Mouse (Mus musculus): ENCODE measurements around the gene Rab11fip4. TPM values are rescaled to one million over a fixed set of nuclear protein-coding genes. Genes with fewer than 3 reads are reported as not detected.

The Rab11fip4 gene
- total and polyA plus RNA-seq, 2 experiments from 2014 or later: not detected

DNA sequence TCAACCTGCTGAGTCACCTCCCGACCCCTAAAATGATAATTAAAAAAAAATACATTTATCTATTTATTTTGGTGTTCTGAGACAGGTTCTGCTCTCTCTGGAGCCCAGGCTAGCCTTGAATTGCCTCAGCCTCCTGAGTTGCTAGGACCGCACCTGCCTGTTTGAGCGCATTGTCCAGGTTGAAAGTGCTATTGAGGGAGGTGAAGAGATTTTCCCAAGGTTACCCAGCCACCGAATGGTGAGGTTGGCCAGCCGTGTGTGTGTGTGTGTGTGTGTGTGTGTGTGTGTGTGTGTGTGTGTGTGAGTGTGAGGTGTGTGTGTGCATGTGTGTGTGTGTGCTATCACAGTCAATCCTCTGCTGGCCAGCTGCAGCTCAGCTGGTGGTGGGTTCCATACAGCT is 55.0 kb downstream of the Rab11fip4 start:
- Histone ChIP-seq H3K27me3 (ENCODE audit: control insufficient read depth, insufficient read depth, low read length) (peaks cover 8% of the 10 kb centered on the region; the same call in 1 of the 2 replicates), H3K27ac (ENCODE audit: low read depth) (no peak overlapping the region), H3K4me2 (ENCODE audit: low read depth, low read length) (no peak overlapping the region), H3K9ac (replicated peaks; ENCODE audit: low read depth, low read length) (no peak overlapping the region), H3K36me3 (replicated peaks; ENCODE audit: control insufficient read depth, insufficient read depth, low read length) (no peaks in the 10 kb centered on the region), H3K4me1 (ENCODE audit: control insufficient read depth, insufficient read depth) (peaks cover 22% of the 10 kb centered on the region), H3K9me3 (replicated peaks; ENCODE audit: control insufficient read depth, low read length) (no peaks in the 10 kb centered on the region), H3K4me3 (ENCODE audit: low read depth, low read length) (no peak overlapping the region)
- ATAC-seq (ENCODE audit: insufficient read depth, low read depth): no peak
- 79% methylated on average over 5 of the region's 5 CpGs for WGBS
- no peak for DNase-seq (ENCODE audit: low spot score)
- TF ChIP-seq EP300 (IDR thresholded peaks at IDR 0.05; ENCODE audit: low read depth) (no peak), CTCF (IDR thresholded peaks at IDR 0.05; ENCODE audit: low read depth) (no peak)

DNA sequence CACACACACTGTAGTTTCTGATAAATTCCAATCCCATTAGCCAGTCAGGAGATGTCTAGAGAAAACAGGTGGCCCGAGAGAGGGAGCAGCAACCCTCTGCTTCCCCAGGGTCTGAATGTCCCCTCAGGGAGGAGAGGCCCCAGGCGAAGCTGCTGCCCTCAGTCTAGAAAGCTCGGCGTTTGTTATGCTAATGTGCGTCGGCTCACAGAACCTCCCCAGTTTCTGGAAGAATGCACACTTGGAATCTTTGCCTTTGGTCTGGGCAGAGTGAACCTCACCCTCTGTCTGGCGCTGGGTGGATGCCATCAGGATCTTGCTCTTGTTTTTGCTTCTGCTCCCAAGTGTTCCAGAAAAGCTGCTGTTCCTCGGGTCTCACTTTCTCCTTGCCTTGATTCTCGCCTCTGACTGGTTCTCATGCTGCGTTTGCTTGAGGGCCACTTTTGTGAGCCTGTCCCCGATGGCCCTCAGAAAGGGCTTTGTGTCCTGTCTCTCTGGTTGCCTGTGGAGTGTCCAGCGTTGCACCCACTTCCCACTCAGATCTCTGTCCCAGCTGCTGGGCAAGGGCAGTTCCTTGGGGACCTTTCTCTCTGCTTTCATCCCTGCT is 55.6 kb downstream of the Rab11fip4 start:
- H3K4me3 ChIP-seq (ENCODE audit: low read depth, low read length): no peak overlapping the region
- H3K27ac ChIP-seq (ENCODE audit: low read depth): no peak overlapping the region
- TF ChIP-seq CTCF (IDR thresholded peaks at IDR 0.05; ENCODE audit: low read depth) (no peak), EP300 (IDR thresholded peaks at IDR 0.05; ENCODE audit: low read depth) (no peak)
- no peak overlapping the region for H3K9ac ChIP-seq (replicated peaks; ENCODE audit: low read depth, low read length)
- no peaks in the 10 kb centered on the region for H3K9me3 ChIP-seq (replicated peaks; ENCODE audit: control insufficient read depth, low read length)
- H3K36me3 ChIP-seq (replicated peaks; ENCODE audit: control insufficient read depth, insufficient read depth, low read length): no peaks in the 10 kb centered on the region
- peaks cover 22% of the 10 kb centered on the region for H3K4me1 ChIP-seq (ENCODE audit: control insufficient read depth, insufficient read depth)
- no peak for DNase-seq (ENCODE audit: low spot score)
- no peak overlapping the region for H3K4me2 ChIP-seq (ENCODE audit: low read depth, low read length)
- no peak for ATAC-seq (ENCODE audit: insufficient read depth, low read depth)
- 43% methylated on average over 12 of the region's 12 CpGs for WGBS
- H3K27me3 ChIP-seq (ENCODE audit: control insufficient read depth, insufficient read depth, low read length): peaks cover 8% of the 10 kb centered on the region; the same call in 1 of the 2 replicates

DNA sequence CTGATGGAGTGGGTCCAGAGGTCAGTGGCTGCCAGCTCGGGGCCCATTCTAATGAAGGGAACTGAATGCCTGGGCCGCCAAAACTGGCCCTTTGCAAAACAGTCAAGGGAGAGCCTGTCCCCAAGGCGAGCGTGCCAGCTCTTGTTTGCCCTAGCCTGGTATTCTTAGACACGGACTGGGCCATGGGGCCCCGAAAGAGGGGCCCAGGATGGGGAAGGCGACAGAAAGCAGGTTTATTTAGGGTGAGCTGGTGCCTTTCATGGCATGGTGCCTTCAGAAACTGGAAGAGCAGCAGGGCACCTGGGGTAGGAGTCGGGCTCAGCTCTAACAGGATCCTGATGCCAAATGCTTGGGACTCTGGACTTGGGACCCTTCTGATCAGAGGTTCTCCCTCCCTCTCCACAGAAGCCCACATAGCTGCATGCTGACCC is 56.1 kb downstream of the Rab11fip4 start:
- no peak overlapping the region for H3K9ac ChIP-seq (replicated peaks; ENCODE audit: low read depth, low read length)
- no peaks in the 10 kb centered on the region for H3K9me3 ChIP-seq (replicated peaks; ENCODE audit: control insufficient read depth, low read length)
- H3K27me3 ChIP-seq (ENCODE audit: control insufficient read depth, insufficient read depth, low read length): peaks cover 8% of the 10 kb centered on the region; the same call in 1 of the 2 replicates
- TF ChIP-seq CTCF (IDR thresholded peaks at IDR 0.05; ENCODE audit: low read depth) (no peak), EP300 (IDR thresholded peaks at IDR 0.05; ENCODE audit: low read depth) (no peak)
- WGBS: 41% methylated on average over 8 of the region's 8 CpGs
- no peak overlapping the region for H3K4me3 ChIP-seq (ENCODE audit: low read depth, low read length)
- H3K4me1 ChIP-seq (ENCODE audit: control insufficient read depth, insufficient read depth): peaks cover 22% of the 10 kb centered on the region
- ATAC-seq (ENCODE audit: insufficient read depth, low read depth) (no peak), DNase-seq (ENCODE audit: low spot score) (no peak)
- no peaks in the 10 kb centered on the region for H3K36me3 ChIP-seq (replicated peaks; ENCODE audit: control insufficient read depth, insufficient read depth, low read length)
- no peak overlapping the region for H3K4me2 ChIP-seq (ENCODE audit: low read depth, low read length)
- no peak overlapping the region for H3K27ac ChIP-seq (ENCODE audit: low read depth)

DNA sequence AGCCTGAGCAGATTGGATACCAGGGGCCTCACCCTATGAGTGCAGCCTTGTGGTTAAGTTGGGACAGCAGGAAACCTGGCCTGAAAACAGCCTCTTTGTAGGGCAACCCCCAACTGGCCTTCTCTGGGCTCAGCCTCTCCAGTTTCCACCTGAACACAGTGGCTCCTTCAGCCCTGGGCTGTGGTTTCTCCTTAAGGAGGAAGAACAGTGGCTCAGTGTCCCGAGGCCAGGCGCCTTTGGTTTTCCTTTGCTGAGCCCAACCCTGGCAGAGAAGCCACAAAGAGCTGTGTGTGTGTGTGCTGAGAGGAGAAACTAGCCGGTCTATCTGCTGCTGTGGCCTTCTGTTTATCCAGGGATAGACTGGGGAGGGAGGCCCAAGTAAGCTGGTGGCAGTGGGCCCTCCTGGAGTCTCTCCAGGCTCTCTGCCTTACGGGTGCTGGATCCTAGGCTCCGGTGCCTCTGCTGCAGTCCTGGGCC is 59.4 kb downstream of the Rab11fip4 start:
- TF ChIP-seq EP300 (IDR thresholded peaks at IDR 0.05; ENCODE audit: low read depth) (no peak), CTCF (IDR thresholded peaks at IDR 0.05; ENCODE audit: low read depth) (no peak)

DNA sequence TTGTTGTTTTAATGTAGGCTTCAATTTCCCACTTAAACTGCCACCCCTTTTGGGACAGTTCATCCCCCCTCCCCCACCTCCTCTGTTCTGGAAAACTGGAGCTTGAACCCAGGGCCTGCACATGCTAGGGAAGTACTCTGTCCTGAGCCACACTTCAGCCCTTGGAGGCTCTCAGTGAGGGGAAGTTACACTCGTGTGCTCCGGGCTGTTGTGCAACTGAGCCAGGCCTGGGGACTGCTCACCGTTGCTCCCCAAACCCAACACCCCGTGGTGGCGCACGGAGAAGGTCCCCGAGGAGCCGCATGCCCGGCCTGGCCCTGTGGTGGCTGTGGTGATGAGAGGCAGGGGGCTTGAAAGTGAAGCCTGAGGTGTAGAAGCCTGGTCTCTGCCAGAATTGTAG is 61.2 kb downstream of the Rab11fip4 start:
- Histone ChIP-seq H3K27me3 (ENCODE audit: control insufficient read depth, insufficient read depth, low read length) (no peaks in the 10 kb centered on the region), H3K9me3 (replicated peaks; ENCODE audit: control insufficient read depth, low read length) (no peaks in the 10 kb centered on the region), H3K27ac (ENCODE audit: low read depth) (no peak overlapping the region), H3K9ac (replicated peaks; ENCODE audit: low read depth, low read length) (no peak overlapping the region), H3K4me3 (ENCODE audit: low read depth, low read length) (no peak overlapping the region), H3K4me1 (ENCODE audit: control insufficient read depth, insufficient read depth) (peaks cover 3% of the 10 kb centered on the region), H3K36me3 (replicated peaks; ENCODE audit: control insufficient read depth, insufficient read depth, low read length) (no peaks in the 10 kb centered on the region), H3K4me2 (ENCODE audit: low read depth, low read length) (no peak overlapping the region)
- TF ChIP-seq CTCF (IDR thresholded peaks at IDR 0.05; ENCODE audit: low read depth) (no peak), EP300 (IDR thresholded peaks at IDR 0.05; ENCODE audit: low read depth) (no peak)
- no peak for DNase-seq (ENCODE audit: low spot score)
- no peak for ATAC-seq (ENCODE audit: insufficient read depth, low read depth)
- WGBS: 79% methylated on average over 9 of the region's 9 CpGs

More for the DNA sequence above, 59.4 kb downstream of the Rab11fip4 start:
- WGBS: 59% methylated on average over 5 of the region's 5 CpGs
- no peak for ATAC-seq (ENCODE audit: insufficient read depth, low read depth)
- Histone ChIP-seq H3K9ac (replicated peaks; ENCODE audit: low read depth, low read length) (no peak overlapping the region), H3K36me3 (replicated peaks; ENCODE audit: control insufficient read depth, insufficient read depth, low read length) (no peaks in the 10 kb centered on the region), H3K9me3 (replicated peaks; ENCODE audit: control insufficient read depth, low read length) (no peaks in the 10 kb centered on the region), H3K27ac (ENCODE audit: low read depth) (no peak overlapping the region), H3K27me3 (ENCODE audit: control insufficient read depth, insufficient read depth, low read length) (peaks cover 8% of the 10 kb centered on the region; the same call in 1 of the 2 replicates), H3K4me3 (ENCODE audit: low read depth, low read length) (no peak overlapping the region), H3K4me2 (ENCODE audit: low read depth, low read length) (no peak overlapping the region), H3K4me1 (ENCODE audit: control insufficient read depth, insufficient read depth) (peaks cover 13% of the 10 kb centered on the region)
- no peak for DNase-seq (ENCODE audit: low spot score)
